Comparison of ENCODE assay signal across 8 mouse cellular contexts in the genomic region with DNA sequence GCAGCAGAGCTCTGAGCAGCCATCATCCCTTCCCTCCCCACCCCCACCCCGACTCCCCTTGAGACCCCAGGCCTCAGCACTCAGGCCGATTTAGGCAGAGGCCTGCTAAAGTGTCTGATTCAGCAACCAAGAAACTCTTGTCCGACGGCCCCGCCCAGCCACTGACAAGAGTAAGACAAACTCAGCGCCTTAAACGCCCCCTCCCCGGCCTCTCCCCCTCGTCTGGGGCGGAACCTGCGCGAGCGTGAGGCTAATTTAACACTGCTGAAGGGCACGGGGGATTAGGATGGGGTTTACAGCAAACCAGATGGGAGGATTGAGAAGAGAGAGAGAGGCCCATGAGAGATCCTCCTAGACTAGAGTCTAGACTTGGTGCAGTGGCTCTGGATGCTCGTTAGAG.
DNase-seq lines count a peak whose midpoint lies in the region; ATAC-seq lines count a peak whose summit lies in the region.

No protein-coding gene starts in this region.

- H3K9me3 ChIP-seq in limb, embryonic 10.5 days (replicated peaks): no peaks in the 10 kb centered on the region

- 0 out of 2 replicates have a peak overlapping the region, but pooled peaks have one; percentile 25 for H3K4me3 ChIP-seq in limb, embryonic 10.5 days

- H3K27me3 ChIP-seq in limb, embryonic 10.5 days (ENCODE audit: low read depth, poor library complexity, severe bottlenecking): no peaks in the 10 kb centered on the region

- peak overlapping the region; percentile 81 for H3K27ac ChIP-seq in limb, embryonic 10.5 days

- peak; percentile 45 for DNase-seq in adrenal gland, postnatal 10 days
- DNase-seq in adrenal gland, postnatal 4 days (ENCODE audit: low spot score in 2 of 2): no peak
- peak; percentile 53 for DNase-seq in ovary, postnatal 36 days (ENCODE audit: low spot score)
- no peak for DNase-seq in ovary, postnatal 10 days (ENCODE audit: low spot score)
- peak; percentile 74 for DNase-seq in limb, embryonic 10.5 days (ENCODE audit: low spot score)
- DNase-seq in retina, postnatal 1 day: peak; percentile 66
- no peak for DNase-seq in natural killer cell, adult 2 months (ENCODE audit: low spot score in 2 of 2)

- H3K36me3 ChIP-seq in limb, embryonic 10.5 days: peaks cover 24% of the 10 kb centered on the region

- WGBS in limb, embryonic 10.5 days: 3% methylated on average over 15 of the region's 15 CpGs

- peaks cover 37% of the 10 kb centered on the region for H3K4me1 ChIP-seq in limb, embryonic 10.5 days

- ATAC-seq in CD4-positive, CD25-positive, alpha-beta regulatory T cell, adult 4 months: no peak

Comparison
In these comparisons a context has a peak if more than half of its experiments do, and no peak if none do; other contexts are left out.
1. DNase-seq: peak in adrenal gland, postnatal 10 days (single experiment), ovary, postnatal 36 days (single experiment), limb, embryonic 10.5 days (single experiment) and retina, postnatal 1 day (single experiment); none in adrenal gland, postnatal 4 days (0 of 2), ovary, postnatal 10 days (single experiment) and natural killer cell, adult 2 months (0 of 2).